Mouse (Mus musculus) adrenal gland, postnatal 14 days (tissue): ENCODE measurements around the gene Smyd4. TPM values are rescaled to one million over a fixed set of nuclear protein-coding genes. Genes with fewer than 3 reads are reported as not detected.

ENCODE experiments used
- DNase-seq: peaks from one replicate; pipeline ENCODE4 v3.0.0; 2021; ENCODE audit warnings: mixed read lengths
- total RNA-seq: library from RNA; stranded (reverse); gene quantifications from 2 replicates; pipeline ENCODE4 v1.2.3, GENCODE M21; 2021

Gene Smyd4
- total RNA-seq, 1 experiment from 2014 or later, result 10.3 TPM

GRCm38 (mm10) chr11:75420810-75421374, 72.7 kb downstream of the Smyd4 start:
- DNase-seq, result no peak

- DNase-seq, result peak; percentile 47
These were observed 73.3 kb downstream of the Smyd4 start for GRCm38 (mm10) chr11:75421375-75422012.

DNA sequence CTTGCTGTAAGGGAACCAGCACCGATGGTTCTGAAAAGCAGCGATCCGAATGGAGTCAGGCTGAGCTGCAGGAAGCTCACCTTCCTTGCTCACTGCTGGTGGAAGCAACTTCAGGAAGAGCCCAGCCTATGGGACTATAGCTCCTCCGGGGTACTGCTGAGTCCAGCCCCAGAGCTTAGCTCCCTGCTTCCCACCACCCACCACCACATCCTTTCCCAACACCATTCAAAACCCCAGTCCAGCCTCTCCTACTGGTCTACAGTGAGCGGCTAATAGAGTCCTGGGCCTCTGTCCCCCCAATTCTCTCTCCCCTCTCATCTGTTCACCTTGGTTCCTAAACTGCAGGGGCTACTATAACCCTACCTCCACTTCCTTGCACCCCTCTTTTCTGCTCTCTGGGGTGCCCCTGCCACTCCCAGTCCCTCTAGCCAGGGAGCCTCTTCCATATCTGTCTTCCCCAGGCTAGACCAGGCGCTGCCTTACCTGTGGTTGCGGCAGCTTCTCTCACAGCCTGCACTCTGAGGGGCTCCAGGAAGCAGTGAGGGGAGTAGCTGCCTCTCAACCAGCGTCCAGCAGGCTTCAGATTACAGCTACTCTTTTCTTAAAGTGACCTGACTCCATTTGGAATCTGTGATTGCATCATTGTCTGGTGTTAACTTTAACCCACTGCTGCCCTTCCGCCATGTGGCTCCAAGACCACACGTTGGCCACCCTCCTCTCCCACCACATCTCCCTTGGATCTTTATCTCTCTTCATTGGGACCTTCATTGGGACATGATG, 74.0 kb downstream of the Smyd4 start, which contains the start of gene Serpinf1:
Gene Serpinf1 (minus strand): TSS at position 689 of the 780 bp plus-strand sequence.
- no peak for DNase-seq

GRCm38 (mm10) chr11:75423091-75423490, 74.9 kb downstream of the Smyd4 start:
- no peak for DNase-seq

DNA sequence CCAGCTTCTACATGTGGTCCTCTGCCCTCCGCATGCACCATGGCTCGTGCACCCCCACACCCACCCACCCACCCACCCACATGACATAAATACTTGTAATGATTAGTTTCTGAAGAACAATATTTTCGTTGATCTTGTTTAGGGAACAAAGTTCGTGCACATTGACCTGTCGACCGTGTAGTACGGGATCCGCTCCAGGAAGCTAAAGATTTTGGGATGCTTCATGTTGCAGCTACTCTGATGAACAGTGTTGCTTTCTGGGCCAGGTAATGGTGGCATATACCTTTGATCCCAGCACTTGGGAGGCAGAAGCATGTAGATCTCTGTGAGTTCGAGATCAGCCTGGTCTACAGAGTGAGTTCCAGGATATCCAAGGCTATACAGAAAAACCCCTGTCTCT, 75.8 kb downstream of the Smyd4 start:
- DNase-seq, result no peak

DNA sequence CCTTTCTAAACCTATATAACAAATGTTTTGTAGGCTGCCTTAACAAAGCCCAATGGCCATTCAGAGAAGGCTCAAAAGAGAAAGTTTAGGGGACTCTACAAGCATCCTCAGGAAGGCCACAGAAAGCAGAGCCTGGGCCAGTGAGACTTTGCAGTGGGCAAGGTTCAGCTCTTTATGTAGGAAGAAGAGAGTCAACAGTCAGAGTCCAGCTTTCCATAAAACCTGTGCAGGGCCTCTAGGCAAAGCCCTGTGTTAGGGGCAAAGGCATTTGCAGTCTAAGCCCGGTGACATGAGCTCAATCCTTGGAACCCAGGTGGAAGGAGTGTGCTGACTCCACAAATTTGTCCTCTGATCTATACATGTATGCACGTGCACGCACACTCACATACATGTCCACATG, 76.2 kb downstream of the Smyd4 start:
- DNase-seq, result no peak

GRCm38 (mm10) chr11:75429019-75429705, 80.9 kb downstream of the Smyd4 start:
- no peak for DNase-seq

DNA sequence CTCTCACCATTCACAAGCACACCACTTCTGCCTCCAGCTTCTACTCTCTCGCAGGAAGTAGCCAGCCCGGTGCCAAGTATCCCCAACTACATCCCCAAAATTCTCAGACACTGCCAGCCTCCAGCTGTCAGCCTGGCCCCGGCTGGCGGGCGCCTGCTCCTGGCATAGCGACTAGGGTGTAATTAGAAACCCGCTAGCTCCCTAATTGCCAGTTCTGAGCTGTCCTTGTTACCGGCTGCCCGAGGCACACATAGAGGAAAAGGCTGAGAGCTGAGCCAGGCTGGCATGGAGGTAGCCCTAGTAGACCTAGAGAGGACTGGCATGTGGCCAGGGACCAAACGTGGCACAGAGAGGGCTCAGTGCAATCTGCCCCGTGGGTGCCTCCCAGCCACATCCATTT, 83.1 kb downstream of the Smyd4 start:
- DNase-seq, result peak; percentile 46

- DNase-seq, result no peak
These were observed 85.9 kb downstream of the Smyd4 start for GRCm38 (mm10) chr11:75434138-75434537.

DNA sequence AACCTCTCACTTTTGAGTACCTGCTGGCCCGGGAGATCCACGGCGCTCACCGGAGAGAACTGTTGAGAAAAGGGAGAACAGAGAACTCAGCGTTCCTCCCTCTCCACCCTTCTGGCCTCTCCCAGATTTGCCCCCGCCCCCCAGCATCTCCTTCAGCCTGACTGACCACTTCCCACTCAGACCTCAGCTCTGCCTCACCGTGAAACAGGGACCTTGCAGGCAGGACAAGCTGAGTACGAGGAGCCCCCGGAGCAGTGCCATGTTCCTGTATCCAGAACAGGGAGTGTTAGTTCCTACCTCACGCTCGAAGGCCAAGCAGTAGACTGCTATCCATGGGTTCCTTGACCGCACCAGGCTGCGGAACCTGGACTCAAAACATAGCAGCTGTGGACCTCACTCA, 90.0 kb downstream of the Smyd4 start:
- no peak for DNase-seq

GRCm38 (mm10) chr11:75438804-75439203, 90.6 kb downstream of the Smyd4 start:
- no peak for DNase-seq

DNA sequence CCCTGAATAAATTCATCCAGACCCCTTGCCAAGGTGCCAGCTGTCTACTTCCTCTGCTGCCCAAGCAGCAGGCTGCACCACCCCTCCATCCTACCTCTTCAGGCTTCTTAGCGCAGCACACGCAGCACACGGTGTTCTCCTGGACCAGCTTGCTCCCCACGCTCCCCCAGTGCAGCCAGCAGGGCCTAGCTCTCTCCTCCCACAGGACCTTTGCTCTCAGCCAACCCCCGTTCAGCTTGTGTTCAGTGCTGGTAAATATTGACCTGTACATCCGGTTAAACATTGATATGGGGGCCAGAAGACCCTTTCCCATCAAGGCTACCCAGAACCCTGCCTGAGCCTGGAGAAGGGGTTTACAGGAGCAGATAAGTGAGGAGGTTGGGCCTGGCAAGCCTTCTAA, 91.1 kb downstream of the Smyd4 start, which contains the start of gene Serpinf2:
Gene Serpinf2 (minus strand): TSS at position 229 of the 400 bp plus-strand sequence.
- DNase-seq, result no peak

GRCm38 (mm10) chr11:75439951-75440350, 91.7 kb downstream of the Smyd4 start:
- no peak for DNase-seq

GRCm38 (mm10) chr11:75441034-75441433, 92.8 kb downstream of the Smyd4 start:
- DNase-seq, result no peak

GRCm38 (mm10) chr11:75441601-75442000, 93.4 kb downstream of the Smyd4 start:
- no peak for DNase-seq

DNA sequence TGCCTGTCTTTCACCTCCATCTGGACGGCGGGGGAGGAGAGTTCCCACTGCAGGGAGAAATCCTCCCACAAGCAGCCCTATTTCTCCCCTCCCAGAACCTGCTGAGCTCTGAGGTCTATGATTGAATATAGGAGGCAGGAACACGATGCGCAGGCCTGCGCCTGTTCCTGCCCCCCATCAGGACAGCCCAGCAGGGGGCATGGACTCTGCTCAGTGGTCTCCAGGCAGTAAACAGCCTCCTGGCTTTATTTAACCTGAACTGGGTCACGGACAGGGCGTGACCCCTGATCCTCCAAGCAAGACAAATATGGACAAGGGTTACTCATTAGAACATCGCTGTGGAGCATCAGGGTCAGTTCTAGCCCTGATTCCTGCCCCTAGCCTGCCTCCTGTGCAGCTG, 95.5 kb downstream of the Smyd4 start:
- DNase-seq, result no peak

GRCm38 (mm10) chr11:75448575-75448974, 100.3 kb downstream of the Smyd4 start:
- no peak for DNase-seq

- DNase-seq, result no peak
These were observed 101.5 kb downstream of the Smyd4 start for GRCm38 (mm10) chr11:75449695-75450094.

DNA sequence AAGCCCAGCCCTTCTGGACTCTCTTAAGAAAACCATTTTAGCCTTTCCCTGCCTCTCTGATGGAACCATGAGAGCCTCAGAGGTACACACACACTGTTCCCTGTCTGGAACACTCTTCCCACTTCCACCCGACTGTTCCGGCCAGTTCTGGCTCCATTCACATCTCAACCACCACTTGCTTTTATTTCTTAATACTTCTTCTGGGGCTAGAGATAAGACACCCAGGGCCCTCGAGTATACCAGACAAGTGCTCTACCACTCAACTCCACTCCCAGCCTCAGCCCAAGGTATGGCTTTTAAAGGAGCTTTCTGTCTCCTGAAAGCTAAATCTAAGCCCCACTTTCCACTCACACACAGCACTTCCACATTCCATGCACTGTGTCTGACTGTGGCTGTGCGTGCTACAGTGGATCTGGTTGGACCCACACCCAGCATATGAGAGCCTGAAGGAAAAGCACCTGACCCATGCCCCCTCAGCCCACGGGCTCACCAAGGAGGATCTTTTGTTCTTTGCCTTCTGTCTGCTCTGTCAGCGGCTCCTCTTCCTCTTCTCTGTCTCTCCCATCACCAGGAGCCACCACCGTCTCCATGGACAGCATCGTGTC, 102.2 kb downstream of the Smyd4 start:
- no peak for DNase-seq

- DNase-seq, result no peak
These were observed 102.7 kb downstream of the Smyd4 start for GRCm38 (mm10) chr11:75450936-75451335.

DNA sequence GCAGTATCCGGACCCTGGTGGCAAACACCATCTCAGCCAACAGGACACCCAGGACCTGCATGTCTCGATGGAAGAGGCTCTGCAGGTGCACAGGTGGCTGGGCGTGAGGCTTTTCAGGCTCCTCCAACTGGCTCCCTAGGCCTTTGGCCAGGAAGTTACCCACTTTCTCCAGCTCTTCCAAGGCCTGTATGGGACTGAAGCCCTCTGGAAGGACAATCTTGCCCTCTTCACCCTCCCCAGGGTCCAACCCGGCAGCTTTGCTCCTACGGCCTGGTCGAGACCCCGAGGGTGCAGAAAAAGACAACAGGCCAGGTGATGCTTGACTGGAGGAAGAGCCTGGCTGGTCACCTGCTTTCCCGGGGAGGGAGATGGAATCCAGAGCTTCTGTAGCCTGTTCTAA, 103.8 kb downstream of the Smyd4 start:
- DNase-seq, result no peak

DNA sequence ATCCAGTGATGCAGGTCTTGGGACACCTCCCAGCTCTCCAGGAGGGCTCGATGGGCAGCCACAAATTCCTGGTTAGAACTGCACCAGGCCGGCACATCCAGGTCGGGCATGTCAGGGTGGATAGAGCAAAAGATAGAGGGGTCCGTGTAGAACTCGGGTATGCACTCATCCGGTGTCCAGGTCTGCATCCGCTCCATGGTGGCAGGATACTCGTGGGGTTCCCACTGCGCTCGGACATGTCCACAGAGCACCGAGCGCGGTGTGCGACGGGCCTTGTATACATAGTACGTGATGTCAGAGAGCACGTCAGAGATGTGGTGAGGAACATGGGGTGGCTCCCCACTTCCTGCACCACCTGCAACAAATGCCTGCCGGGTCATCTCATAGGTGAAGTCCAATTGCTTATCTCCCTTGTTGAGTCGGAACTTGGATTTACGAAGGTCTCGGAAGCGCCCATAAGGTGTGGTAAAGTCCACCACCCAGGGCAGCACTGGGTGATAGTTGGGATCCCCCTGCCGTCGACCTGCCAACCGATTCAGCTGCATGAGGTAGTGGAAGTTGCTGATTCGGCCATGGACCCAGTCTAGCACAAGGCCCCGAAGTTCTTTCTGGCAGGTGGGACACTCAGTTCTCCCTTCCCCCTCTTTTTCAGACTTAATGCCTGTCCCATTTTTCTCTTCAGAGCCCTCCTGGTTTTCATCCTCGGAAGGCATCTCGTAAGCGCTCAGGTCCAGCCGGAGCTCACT, 104.8 kb downstream of the Smyd4 start:
- DNase-seq, result no peak
